Mouse (Mus musculus) limb, embryonic 13.5 days (tissue): ENCODE measurements around the gene Pik3r2. TPM values are rescaled to one million over a fixed set of nuclear protein-coding genes. Genes with fewer than 3 reads are reported as not detected.
A peak's percentile ranks its signal among the peaks of the same experiment; 100 is the strongest.

Experiments used
- ATAC-seq: fragments of 200-750 bp; cut with Nextera tagmentation; 2 replicates; pipeline ENCODE4 v1.8.0; 2017; ENCODE audit warnings: low read depth, moderate number of reproducible peaks, moderate TSS enrichment; ENCODE audit not compliant: low FRiP score
- H3K27ac ChIP-seq: fragments of 300-500 bp; sonication (generic); 2 replicates; pipeline ENCODE4 v1.5.1; 2015; ENCODE audit warnings: inconsistent platforms, mild to moderate bottlenecking, moderate library complexity
- H3K27me3 ChIP-seq: fragments of 300-500 bp; sonication (generic); 2 replicates; pipeline ENCODE4 v1.6.1; 2015; ENCODE audit warnings: mild to moderate bottlenecking, inconsistent platforms
- H3K36me3 ChIP-seq: fragments of 300-500 bp; sonication (generic); 2 replicates; pipeline ENCODE4 v1.6.1; 2015; ENCODE audit warnings: inconsistent platforms, mild to moderate bottlenecking, moderate library complexity
- H3K4me1 ChIP-seq: fragments of 300-500 bp; sonication (generic); 2 replicates; pipeline ENCODE4 v1.6.1; 2015; ENCODE audit warnings: inconsistent platforms
- H3K4me2 ChIP-seq: fragments of 300-500 bp; sonication (generic); replicated peaks from 2 replicates; pipeline ENCODE4 v1.6.1; 2015; ENCODE audit warnings: inconsistent platforms, mild to moderate bottlenecking, moderate library complexity
- H3K4me3 ChIP-seq: fragments of 300-500 bp; sonication (generic); 2 replicates; pipeline ENCODE4 v1.5.1; 2015; ENCODE audit warnings: moderate library complexity, mild to moderate bottlenecking, inconsistent platforms
- H3K9ac ChIP-seq: fragments of 300-500 bp; sonication (generic); 2 replicates; pipeline ENCODE4 v1.6.1; 2015; ENCODE audit warnings: mild to moderate bottlenecking, inconsistent platforms
- H3K9me3 ChIP-seq: fragments of 300-500 bp; sonication (generic); 2 replicates; pipeline ENCODE4 v1.6.1; 2016; ENCODE audit warnings: inconsistent platforms
- WGBS: fragments of 180-500 bp; shearing (Covaris S2); methylation state at CpG from one replicate; pipeline ENCODE4 v1.1.7; 2015; 5-methylcytosine and 5-hydroxymethylcytosine counted together
- polyA plus RNA-seq: library from polyadenylated mRNA; unstranded; fragments of >200 nt; fragmentation: Nextera tagmentation; extraction: Ambion mirVana; gene quantifications from 2 replicates; pipeline ENCODE4 v1.2.1, GENCODE M21; 2015

The Pik3r2 gene
- polyA plus RNA-seq, 1 experiment from 2014 or later = 81.3 TPM

DNA sequence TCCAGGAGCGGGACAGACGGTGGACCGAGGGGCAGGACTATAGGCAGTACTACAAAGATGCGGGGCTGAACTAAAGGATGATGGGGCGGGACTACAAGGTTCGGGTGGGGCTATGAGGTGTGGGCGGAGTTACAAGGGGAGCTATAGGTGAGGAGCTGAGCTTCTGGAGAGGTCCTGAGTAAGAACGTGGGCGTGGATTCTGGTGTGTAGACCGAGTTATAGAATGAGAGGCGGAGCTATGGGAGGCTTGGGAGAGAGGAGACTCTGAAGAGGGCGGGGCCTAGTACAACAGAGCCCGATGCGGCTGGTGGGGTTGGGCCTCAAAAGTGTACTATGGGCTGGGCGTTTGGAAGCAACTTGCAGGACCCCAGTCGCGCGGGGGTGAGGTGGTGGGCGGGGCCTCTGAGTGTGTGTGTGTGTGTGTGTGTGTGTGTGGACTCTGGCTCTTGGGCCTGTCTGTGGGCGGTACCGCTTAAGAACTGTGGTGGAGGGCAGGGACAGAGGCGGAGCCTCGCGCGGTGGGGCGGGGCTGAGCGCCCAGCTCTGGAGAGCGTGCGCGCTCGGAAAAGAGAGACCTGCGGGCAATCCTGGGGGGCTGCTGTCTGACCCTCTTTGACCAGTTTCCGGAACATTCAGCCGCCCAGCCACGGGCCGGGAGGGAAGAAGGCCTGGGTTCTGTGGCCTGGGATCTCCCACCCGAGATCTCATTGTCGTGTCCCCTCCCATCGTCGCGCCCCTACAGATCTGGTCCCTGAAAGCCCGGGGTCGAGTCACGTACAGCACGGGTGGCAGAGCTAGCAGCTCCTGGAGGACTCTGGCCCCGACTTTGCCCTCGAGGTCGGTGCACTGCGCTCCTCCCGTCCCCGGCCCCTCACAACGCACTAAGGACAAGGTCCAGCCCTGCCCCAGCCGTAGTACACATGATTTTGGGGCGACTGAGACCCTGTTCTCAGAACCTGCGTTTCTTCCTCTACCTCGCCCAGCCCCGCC, 20.9 kb upstream of the Pik3r2 start:
- under 1% methylated on average over 57 of the region's 57 CpGs for WGBS
- H3K9ac ChIP-seq = peak overlapping the region; percentile 62
- peak; percentile 90 for ATAC-seq
- peaks cover 63% of the 10 kb centered on the region for H3K27me3 ChIP-seq
- peaks cover 26% of the 10 kb centered on the region for H3K4me1 ChIP-seq
- H3K27ac ChIP-seq = no peak overlapping the region; the same call in 1 of the 2 replicates
- H3K4me2 ChIP-seq = peak overlapping the region; percentile 89
- H3K36me3 ChIP-seq = no peaks in the 10 kb centered on the region
- peak overlapping the region; percentile 56 for H3K4me3 ChIP-seq
- H3K9me3 ChIP-seq = no peaks in the 10 kb centered on the region

GRCm38 (mm10) chr8:70796403-70797080, 20.0 kb upstream of the Pik3r2 start:
- Histone ChIP-seq H3K27ac (no peak overlapping the region; the same call in 1 of the 2 replicates), H3K4me3 (peak overlapping the region; percentile 56), H3K9me3 (no peaks in the 10 kb centered on the region), H3K27me3 (peaks cover 55% of the 10 kb centered on the region), H3K4me1 (peaks cover 31% of the 10 kb centered on the region), H3K4me2 (peak overlapping the region; percentile 89), H3K36me3 (no peaks in the 10 kb centered on the region), H3K9ac (peak overlapping the region; percentile 62)
- WGBS = 2% methylated on average over 54 of the region's 54 CpGs
- no peak for ATAC-seq

- H3K4me1 ChIP-seq = peaks cover 42% of the 10 kb centered on the region
- H3K27ac ChIP-seq = no peak overlapping the region
- H3K4me2 ChIP-seq = no peak overlapping the region
- peaks cover 44% of the 10 kb centered on the region for H3K27me3 ChIP-seq
- H3K36me3 ChIP-seq = no peaks in the 10 kb centered on the region
- H3K9ac ChIP-seq = no peak overlapping the region
- no peak overlapping the region for H3K4me3 ChIP-seq
- no peaks in the 10 kb centered on the region for H3K9me3 ChIP-seq
- 79% methylated on average over 2 of the region's 2 CpGs for WGBS
- ATAC-seq = no peak
Measured at GRCm38 (mm10) chr8:70795370-70795769, 18.9 kb upstream of the Pik3r2 start.

DNA sequence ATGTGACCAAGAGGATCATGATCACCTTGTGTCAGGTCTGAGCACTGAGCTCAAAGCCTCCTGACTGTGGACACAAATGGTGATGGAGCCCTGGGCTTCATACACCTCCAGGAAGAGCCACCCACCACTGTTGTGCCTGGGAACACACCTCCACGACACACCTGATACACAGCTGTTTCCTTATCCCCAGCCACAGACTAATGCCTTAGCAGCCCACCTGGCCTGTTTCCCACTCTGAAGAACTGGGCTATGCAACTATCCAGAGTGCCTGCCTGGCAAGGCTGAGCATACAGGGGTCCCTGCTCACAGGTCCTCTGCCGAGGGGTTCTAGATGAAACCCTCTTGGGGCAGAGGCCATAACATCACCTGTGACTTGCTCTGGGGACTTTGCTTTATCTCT, 17.7 kb upstream of the Pik3r2 start:
- Histone ChIP-seq H3K4me3 (no peak overlapping the region), H3K36me3 (peaks cover 2% of the 10 kb centered on the region), H3K27me3 (peaks cover 33% of the 10 kb centered on the region), H3K9ac (no peak overlapping the region), H3K4me2 (no peak overlapping the region), H3K9me3 (no peaks in the 10 kb centered on the region), H3K4me1 (peaks cover 48% of the 10 kb centered on the region), H3K27ac (no peak overlapping the region)
- ATAC-seq = no peak
- 86% methylated on average over 2 of the region's 2 CpGs for WGBS

- Histone ChIP-seq H3K4me1 (peaks cover 44% of the 10 kb centered on the region), H3K27me3 (peaks cover 18% of the 10 kb centered on the region), H3K9me3 (no peaks in the 10 kb centered on the region), H3K9ac (no peak overlapping the region), H3K27ac (peak overlapping the region; percentile 82), H3K36me3 (peaks cover 18% of the 10 kb centered on the region), H3K4me3 (peak overlapping the region; percentile 76), H3K4me2 (peak overlapping the region; percentile 79)
- WGBS = under 1% methylated on average over 20 of the region's 20 CpGs
- peak; percentile 34; the same call in 1 of the 2 replicates for ATAC-seq
Measured at GRCm38 (mm10) chr8:70792700-70793099, 16.2 kb upstream of the Pik3r2 start.

DNA sequence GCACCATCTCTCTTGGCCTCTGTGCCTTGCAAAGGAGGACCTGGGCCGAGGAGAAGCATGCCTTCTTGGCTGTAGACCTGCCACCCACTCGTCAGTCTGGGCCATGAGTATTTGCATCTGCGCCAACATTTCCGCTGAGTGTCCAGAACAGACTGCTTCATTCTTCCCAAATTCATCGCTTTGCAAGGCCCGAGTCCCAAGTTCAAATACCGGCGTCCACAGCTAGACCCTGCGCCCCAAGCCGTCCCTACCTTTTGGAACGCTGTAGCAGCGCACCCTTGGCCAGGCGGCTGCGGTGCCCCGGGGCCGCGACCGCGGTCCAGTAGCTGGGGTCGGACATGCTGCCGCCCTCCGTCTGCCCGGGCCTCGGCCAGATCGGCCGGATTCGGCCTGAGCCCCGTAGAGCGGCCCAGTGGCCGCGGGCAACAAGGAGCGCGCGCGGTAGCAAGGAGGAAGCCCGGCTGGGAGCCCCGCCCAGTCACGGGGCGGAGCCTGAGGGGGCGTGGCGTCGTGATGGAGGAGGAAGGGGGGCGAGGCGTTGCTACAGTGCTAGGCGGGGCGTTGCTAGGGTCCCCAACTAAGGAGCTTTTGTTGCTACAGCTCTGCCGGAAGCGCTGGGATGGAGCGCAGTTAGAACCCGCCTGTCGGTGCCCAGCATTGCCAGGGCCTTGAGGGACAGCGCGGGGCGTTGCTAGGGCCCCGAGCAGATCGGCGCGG, 15.6 kb upstream of the Pik3r2 start:
- peak overlapping the region; percentile 88 for H3K9ac ChIP-seq
- H3K4me1 ChIP-seq = peaks cover 42% of the 10 kb centered on the region
- peak overlapping the region; percentile 76 for H3K4me3 ChIP-seq
- H3K9me3 ChIP-seq = no peaks in the 10 kb centered on the region
- WGBS = 5% methylated on average over 57 of the region's 58 CpGs
- H3K4me2 ChIP-seq = peak overlapping the region; percentile 79
- H3K27ac ChIP-seq = peak overlapping the region; percentile 82
- peaks cover 23% of the 10 kb centered on the region for H3K36me3 ChIP-seq
- H3K27me3 ChIP-seq = peaks cover 16% of the 10 kb centered on the region
- peak; percentile 81 for ATAC-seq

DNA sequence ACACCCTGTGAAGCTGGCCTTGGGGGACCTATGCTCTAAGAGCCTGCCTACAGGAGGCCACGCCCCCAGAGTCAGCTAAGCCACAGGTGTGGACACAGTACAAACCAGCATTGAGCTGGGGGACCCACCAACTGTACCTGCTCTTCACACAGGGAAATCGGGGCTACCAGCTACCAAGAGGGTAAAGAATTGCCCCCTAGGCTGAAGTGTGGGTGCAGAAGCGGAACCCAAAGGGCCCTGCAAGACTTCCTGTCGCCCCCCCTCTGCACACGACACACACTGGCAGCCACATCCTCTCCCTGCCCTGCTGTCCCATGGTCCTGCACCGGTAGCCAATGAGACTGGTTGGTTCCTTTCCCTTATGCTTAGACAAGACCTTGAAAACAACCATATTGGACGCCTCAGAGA, 14.8 kb upstream of the Pik3r2 start:
- Histone ChIP-seq H3K36me3 (peaks cover 32% of the 10 kb centered on the region), H3K4me3 (peak overlapping the region; percentile 76), H3K4me2 (peak overlapping the region; percentile 79), H3K27me3 (peaks cover 13% of the 10 kb centered on the region), H3K27ac (peak overlapping the region; percentile 10; the same call in 1 of the 2 replicates), H3K9ac (peak overlapping the region; percentile 88), H3K9me3 (no peaks in the 10 kb centered on the region), H3K4me1 (peaks cover 37% of the 10 kb centered on the region)
- ATAC-seq = no peak
- 71% methylated on average over 7 of the region's 7 CpGs for WGBS

GRCm38 (mm10) chr8:70790846-70791245, 14.3 kb upstream of the Pik3r2 start:
- Histone ChIP-seq H3K27me3 (peaks cover 9% of the 10 kb centered on the region), H3K4me1 (peaks cover 36% of the 10 kb centered on the region), H3K27ac (peak overlapping the region; percentile 10; the same call in 1 of the 2 replicates), H3K36me3 (peaks cover 36% of the 10 kb centered on the region), H3K9me3 (no peaks in the 10 kb centered on the region), H3K9ac (peak overlapping the region; percentile 88), H3K4me3 (peak overlapping the region; percentile 76), H3K4me2 (peak overlapping the region; percentile 79)
- no peak for ATAC-seq
- WGBS = 55% methylated on average over 8 of the region's 8 CpGs

- Histone ChIP-seq H3K27ac (no peak overlapping the region), H3K4me3 (no peak overlapping the region), H3K9ac (0 out of 2 replicates have a peak overlapping the region, but pooled peaks have one; percentile 13), H3K4me1 (peaks cover 37% of the 10 kb centered on the region), H3K36me3 (peaks cover 54% of the 10 kb centered on the region), H3K27me3 (no peaks in the 10 kb centered on the region), H3K9me3 (no peaks in the 10 kb centered on the region), H3K4me2 (no peak overlapping the region)
- WGBS = 74% methylated on average over 10 of the region's 10 CpGs
- no peak for ATAC-seq
Measured at GRCm38 (mm10) chr8:70789046-70789445, 12.5 kb upstream of the Pik3r2 start.

GRCm38 (mm10) chr8:70787941-70788667, 11.6 kb upstream of the Pik3r2 start:
- 0 out of 2 replicates have a peak overlapping the region, but pooled peaks have one; percentile 21 for H3K4me2 ChIP-seq
- H3K27ac ChIP-seq = no peak overlapping the region
- peaks cover 34% of the 10 kb centered on the region for H3K4me1 ChIP-seq
- no peak for ATAC-seq
- H3K9ac ChIP-seq = 0 out of 2 replicates have a peak overlapping the region, but pooled peaks have one; percentile 4
- peaks cover 63% of the 10 kb centered on the region for H3K36me3 ChIP-seq
- H3K4me3 ChIP-seq = no peak overlapping the region
- WGBS = 22% methylated on average over 30 of the region's 30 CpGs
- H3K9me3 ChIP-seq = no peaks in the 10 kb centered on the region
- H3K27me3 ChIP-seq = no peaks in the 10 kb centered on the region

- no peak for ATAC-seq
Measured at GRCm38 (mm10) chr8:70787051-70787445, 10.5 kb upstream of the Pik3r2 start.

More at GRCm38 (mm10) chr8:70787051-70787445, 10.5 kb upstream of the Pik3r2 start:
- H3K9ac ChIP-seq = no peak overlapping the region
- H3K27ac ChIP-seq = no peak overlapping the region
- peaks cover 73% of the 10 kb centered on the region for H3K36me3 ChIP-seq
- peaks cover 27% of the 10 kb centered on the region for H3K4me1 ChIP-seq
- H3K4me3 ChIP-seq = no peak overlapping the region
- no peaks in the 10 kb centered on the region for H3K9me3 ChIP-seq
- H3K4me2 ChIP-seq = no peak overlapping the region
- WGBS = 87% methylated on average over 3 of the region's 3 CpGs
- no peaks in the 10 kb centered on the region for H3K27me3 ChIP-seq
